Mouse (Mus musculus) thymus, postnatal 14 days (tissue): ENCODE results near the gene Phf21b.
"Not testable (repeated sequence)": the region's sequence is repeated elsewhere in the genome, so short reads cannot be mapped to it uniquely, and the experiment has no call there.

Source experiments
- DNase-seq: peaks from one replicate; pipeline ENCODE4 v3.0.0; 2021

Gene Phf21b

DNA sequence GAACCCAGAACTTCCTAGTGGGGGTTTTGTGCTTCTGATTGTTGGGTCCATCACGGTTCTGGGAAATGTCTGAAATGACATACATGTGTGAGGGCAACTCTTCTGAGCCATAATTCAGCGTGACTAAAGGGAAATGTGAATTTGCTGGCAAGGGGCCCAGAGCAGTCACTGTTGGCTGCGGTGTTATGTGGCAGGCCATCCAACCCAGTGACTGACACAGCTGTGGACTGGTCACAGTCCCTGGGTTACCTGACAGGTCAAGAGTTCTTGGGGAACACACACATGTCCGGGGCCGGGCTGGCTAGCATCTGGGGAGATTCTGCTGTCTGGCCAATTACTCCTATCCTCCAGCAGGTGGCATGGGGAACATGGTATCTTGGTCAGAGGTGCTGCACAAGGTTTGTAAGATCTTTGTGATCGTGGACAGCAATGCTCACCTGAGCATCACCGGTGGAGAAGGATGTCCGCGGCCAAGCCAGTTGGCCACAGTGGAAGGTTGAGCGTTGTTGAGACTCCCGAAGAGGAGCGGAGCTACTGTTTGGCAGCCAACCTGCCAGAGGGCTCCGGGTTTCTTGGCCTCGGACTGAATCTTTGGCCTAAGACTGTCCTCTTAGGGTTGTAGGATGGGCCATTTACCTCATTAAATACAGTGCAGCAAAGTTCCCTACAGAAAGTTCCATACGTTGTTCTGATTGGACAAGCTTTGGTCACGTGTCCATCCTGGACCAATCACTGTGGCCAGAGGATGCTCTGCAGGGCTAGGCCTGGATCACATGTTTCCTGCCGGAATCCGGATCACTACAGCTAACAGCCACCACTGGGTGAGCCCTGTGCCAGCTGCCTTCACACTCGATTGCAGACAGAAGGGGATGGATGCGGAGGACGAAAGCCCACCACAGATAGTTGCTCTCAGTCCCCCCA, 83.4 kb downstream of the Phf21b start:
- DNase-seq = no peak

DNA sequence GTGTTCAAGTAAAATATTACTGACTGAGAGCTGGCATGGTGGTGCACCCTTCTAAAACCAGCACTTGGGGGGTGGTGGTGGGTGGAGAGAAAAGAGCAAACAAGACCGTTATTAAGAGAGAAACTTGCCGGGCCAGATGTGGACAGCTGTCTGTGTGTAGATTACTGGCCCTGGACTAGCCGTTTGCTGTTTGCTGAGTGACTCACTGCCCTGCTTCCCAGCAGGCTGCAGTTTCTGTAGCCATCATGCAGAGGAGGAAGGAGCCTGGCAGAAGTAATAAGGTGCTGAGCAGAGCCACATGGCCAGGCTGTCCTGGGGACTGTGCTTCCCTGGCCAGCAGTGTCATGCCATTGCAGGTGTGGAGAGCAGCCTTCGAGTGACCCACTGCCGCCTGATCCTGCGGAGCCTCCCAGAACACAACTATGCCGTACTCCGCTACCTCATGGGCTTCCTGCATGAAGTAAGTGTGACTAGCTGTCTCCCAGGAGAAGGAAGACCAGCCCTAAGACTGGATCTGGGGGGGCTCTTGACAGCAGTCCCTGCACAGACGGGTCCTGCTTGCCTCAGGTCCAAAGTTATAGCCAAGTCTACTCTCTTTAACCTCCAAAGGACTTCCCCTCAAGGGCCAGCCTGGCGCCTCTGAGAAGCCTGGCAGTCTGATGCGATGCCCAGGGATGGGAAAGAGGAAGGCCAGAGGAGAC, 86.1 kb downstream of the Phf21b start:
- DNase-seq = no peak

DNA sequence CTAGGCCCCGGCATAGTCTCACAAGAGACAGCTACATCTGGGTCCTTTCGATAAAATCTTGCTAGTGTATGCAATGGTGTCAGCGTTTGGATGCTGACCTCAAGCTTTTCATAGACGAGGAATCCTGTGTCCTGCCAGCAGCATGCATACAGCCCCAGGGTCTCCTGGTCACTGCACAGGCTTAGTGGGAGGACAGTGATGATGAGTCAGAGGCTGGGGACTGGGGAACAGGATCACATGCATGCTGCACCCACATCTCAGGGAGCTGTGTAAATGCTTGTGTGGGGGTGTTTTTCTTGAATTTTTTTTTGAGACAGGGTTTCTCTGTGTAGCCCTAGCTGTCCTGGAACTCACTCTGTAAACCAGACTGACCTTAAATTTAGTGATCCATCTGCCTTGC, 87.3 kb downstream of the Phf21b start:
- DNase-seq = not testable (repeated sequence)

DNA sequence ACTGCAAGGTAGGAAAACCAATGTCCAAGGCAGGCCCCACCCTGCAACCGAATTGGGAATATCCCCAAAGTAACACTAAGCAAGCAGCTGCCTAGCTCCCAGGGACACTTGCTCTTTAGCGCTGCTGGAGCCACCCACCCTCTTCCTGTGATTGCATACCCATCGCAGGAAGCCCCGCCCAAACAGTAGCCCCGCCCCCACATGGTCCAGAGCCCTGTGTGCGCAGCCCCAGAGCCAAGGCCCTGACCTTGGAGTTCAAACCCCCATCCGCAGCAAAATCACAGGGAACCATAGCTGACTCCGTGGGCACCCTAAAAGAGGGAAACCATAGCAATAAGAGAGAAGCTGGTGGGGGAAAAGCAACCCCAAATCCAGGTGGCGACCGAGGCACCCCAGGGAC, 89.2 kb downstream of the Phf21b start:
- peak; percentile 20 for DNase-seq

DNA sequence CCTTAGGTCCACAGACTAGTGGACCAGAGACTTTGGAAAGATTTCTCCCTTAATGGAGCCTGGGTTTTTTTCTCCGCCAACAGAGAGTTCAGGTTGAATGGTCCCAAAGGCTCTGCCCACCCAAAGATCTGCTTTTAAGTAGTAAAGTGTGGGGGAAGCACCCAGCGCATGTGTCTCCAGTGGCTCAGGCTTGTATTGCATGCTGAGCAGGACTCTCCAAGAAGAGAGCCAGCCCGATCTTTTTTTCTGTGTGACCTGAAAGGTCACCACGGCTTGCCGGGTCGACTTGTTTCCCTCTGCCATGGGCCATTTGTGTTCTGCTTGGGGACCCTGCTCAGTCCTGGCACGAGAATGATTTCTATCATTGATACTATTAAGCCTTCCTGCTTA, 92.4 kb downstream of the Phf21b start:
- no peak for DNase-seq

DNA sequence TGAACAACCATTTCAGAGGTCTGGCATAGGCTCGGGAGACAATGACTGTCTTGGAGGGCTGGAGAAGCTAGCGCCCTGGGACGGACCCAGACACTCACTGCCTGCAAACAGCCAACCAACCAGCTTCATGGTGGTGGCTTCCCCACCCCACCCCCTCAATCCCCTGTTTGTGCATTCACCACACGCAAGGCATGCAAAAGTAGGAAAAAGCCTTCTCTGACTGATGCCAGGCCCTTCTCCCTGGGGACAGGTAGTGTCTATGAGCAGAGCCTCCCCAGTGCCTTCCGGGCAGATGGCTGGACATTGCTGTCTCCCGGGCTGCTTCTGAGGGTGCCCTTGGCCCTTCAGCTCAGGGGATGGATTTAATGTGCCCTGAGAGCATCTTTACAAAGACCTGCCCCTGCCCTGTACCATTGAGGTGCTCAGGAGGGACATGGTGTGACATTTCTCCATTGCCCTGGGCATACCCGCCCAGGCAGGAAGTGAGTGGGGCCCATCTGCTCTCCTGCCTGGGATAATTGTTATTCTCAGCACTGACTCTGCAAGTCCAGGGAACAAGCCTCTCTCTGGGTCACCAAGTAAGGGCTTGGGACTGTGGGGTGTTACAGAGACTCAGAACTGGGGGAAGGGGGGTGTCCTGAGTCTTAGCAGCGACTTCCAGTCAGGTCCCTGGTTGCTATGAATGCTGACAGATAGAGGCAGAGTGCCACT, 93.0 kb downstream of the Phf21b start:
- DNase-seq = no peak

DNA sequence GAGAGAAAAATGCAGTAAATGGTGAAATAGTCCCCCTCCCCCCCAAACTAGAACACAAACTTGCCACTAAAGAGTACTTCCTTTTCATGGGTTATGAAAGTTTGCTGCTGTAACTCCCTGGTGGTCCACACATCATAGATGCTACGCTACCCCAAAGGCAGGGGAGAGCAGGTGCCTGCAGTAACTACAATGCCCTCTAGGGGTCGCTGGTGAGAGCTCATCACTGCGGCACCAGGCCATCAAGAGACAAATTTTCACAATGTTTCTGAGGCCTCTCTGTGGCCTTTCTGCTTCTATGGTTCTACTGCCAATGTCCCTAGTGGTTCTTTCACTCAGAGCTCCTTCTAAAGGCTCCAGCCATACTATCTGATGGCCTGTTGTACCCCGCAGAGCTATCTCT, 97.4 kb downstream of the Phf21b start:
- DNase-seq = peak; percentile 36

DNA sequence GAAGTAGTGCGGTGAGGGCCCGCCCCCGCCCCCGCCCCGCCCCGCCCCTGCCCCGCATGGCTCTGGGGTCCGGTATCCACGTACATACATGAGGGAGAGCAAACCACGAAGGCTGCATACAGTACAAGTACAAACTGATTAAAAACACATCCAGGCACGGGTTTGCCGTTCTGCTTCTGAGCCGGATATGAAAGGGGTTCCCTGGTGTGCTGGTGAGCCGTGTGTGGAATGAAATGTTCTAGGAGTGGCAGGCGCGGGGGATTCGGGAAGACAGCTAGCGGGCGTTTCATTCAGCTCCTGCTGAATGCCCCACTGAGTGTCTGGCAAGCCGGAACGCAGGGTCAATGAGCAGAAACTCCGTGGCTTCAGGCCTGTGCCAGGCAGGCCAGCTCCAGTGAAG, 99.4 kb downstream of the Phf21b start:
- no peak for DNase-seq

DNA sequence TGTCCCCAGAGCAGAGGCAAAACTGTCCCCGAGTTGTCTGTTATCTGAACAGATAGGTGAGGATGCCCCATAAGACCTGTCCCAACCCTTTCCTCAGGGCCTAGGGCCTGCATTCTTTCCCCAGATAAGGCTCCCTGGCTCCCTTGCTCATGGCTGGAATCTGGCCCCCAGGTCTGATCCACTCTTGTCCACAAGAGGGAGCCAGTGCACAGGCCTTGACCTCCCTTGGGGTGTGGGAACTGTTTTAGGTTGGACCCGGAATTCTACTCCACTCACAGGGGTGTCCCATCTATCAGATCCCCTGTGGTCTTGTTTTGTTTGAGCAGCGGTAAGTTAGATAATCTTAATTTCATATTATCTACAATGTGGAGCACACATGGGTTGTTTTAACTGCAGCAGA, 100.9 kb downstream of the Phf21b start:
- DNase-seq = peak; percentile 54

DNA sequence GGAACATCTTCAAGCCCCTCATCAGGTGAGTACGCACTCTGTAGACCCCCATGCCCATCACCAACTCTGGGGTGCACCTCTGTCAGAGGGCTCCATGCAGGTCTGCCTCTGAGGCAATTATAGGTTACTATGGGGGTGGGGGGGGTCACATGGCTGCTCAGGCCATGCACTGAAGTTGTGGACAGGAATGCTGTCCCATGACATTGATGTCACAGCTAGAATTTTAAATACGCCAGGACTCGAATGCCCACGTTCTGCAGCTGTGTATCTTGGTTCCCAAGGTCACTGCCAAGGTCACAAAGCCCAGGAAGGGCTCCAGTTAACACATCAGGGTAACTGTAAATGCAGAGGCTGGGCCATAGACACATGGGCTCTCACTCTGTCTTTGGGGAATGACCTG, 110.0 kb downstream of the Phf21b start:
- no peak for DNase-seq

DNA sequence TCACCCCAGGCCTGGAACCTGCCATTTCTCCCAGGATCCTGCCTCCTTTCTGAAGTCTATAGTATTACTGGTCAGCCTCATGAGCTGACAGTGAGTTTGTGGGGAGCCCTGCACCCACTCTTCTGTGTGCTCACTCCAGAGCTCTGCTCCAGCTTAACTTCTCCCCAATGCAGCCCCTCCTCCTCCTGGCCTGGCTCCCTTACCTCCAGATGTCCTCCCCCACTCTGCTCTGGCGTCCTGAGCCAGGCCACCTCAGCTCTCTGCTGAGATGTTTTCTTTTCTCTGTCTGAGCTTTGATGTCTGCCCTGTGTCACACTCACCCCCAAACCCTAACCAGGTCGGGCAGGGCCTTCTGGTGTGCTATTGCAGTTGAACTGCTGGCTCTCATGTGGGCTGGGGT, 111.5 kb downstream of the Phf21b start:
- DNase-seq = no peak

DNA sequence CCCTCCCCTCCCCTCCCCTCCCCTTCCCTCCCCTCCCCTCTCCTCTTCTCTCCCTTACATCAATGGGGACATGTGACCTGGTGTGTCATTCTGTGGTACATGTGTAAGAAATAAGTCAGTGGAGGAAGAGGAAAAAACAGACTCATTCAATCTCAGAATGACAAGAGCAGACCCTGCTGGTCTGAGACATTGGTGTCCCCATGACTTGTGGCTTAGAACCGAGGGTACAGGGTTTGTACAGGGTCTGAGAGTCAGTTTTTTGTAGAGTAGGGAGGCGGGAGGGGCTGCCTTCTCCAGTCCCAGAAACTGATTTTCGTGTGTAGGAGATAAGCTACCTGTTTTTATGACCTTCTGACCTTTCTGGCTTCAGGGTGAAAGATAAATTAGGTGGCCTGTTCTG, 112.5 kb downstream of the Phf21b start:
- DNase-seq = no peak

DNA sequence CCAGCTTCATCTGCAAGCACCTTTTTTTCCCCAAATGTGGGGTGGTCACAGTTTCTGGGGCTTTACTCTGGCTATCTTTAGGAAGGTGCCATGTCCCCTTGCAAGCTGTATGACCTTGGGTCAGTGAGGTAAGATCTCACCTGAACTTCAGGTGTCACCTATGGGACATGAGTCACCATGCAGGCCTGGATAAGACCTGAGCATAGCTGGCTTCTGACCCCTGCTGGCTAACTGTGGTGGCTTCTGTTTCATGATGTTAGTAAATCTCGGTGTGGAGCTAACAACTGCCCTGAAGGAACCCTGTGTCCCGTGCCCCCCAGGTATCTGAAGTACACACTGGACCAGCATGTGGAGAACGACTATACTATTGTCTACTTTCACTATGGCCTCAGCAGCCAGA, 114.3 kb downstream of the Phf21b start:
- DNase-seq = no peak

DNA sequence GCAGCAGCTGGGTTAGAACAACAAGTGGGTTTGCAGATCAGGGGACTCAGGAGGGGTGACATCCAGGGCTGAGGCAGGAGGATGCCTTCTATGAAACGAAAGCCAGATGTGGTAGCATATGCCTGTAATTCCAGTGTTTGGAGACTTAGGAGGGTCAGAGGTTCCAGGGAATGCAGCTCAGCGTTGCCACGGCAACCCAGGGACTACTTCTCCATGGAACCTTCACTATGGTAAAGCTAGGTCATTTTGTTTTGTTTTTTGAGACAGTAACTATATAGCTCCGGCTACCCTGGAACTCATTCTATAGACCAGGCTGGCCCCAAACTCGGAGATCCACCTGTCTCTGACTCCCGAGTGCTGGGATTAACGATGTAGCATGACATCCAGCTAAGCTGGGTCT, 117.6 kb downstream of the Phf21b start:
- DNase-seq = no peak

DNA sequence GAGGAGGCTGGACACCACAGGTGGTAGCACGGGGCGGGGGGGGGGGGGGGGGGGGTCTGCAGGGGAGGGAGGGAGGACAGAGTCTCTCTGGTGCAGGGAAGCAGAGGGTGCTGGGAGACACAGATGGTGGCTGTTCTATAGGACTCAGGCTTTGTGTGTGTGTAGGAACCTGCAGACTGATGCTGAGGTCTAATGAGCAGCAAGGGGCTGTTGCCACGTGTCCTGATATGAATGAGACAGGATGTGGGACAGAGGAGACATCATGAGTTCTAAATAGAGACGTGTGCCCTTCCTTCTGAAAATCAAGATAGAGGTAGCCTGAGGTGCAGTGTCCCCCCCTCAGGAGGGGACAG, 118.9 kb downstream of the Phf21b start:
- DNase-seq = no peak

DNA sequence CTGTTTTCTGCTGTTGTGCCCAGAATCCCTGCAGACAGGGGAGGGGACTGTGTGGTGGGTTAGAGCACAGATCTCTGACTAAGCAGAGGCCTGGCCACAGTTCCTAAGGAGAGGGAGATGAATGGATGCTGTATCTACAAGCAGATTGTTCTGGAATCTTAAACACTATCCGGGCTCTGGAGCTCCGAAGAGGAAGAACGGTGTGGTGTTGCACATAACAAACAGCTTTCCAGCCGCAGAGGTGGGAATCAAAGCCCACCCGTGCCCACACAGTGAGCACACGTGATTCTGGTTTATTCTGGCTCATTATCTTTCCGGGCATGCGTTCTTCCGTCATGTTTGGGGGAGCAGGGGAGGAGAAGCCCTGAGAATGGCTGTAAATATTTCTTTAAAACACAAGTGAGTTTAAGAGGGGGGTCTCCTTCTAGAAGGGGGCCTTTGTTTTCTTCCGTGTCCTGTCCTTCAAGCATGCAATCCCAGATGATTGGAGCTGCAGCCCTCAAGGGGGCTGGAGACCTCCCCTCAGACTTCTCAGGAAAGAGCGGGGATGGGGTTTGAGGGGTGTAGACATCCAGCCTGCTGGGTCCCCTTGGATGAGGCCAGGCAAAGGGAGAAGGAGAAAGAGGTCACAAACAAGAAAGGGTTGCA, 119.4 kb downstream of the Phf21b start:
- no peak for DNase-seq
